ENCODE assay signal across 18 mouse cellular contexts in genomic region chr14:32533656-32534055, GRCm38 (mm10).
"Had no signal": no experiment of that assay in that cellular context is flagged by ENCODE, and none has a peak within 500 bp of the region (broad histone marks: within the 10 kb centered on the region; RNA-seq: fewer than 3 reads in every experiment).

No protein-coding gene starts in this region.

- H3K27me3 ChIP-seq: lung, embryonic 15.5 days; megakaryocyte, embryonic 14.5 days; midbrain, embryonic 13.5 days; midbrain, embryonic 15.5 days; neural tube, embryonic 13.5 days; neural tube, embryonic 15.5 days; stomach, embryonic 15.5 days had no signal

- H3K4me2 ChIP-seq: lung, embryonic 15.5 days; midbrain, embryonic 11.5 days; midbrain, embryonic 13.5 days; midbrain, embryonic 15.5 days; neural tube, embryonic 13.5 days; neural tube, embryonic 15.5 days; stomach, embryonic 15.5 days had no signal

- H3K27ac ChIP-seq: lung, embryonic 15.5 days; macrophage; midbrain, embryonic 13.5 days; midbrain, embryonic 15.5 days; neural tube, embryonic 13.5 days; neural tube, embryonic 15.5 days; stomach, embryonic 15.5 days; stomach, postnatal 0 days had no signal

- DNase-seq: liver, postnatal 0 days; lung, adult 2 months; lung, postnatal 14 days; lung, postnatal 36 days; right cerebral cortex, adult 18-20 months; right cerebral cortex, postnatal 25 days; right cerebral cortex, postnatal 4 days; thymus, postnatal 36 days had no signal

- H3K4me3 ChIP-seq: lung, embryonic 15.5 days; megakaryocyte, embryonic 14.5 days; midbrain, embryonic 13.5 days; midbrain, embryonic 15.5 days; neural tube, embryonic 13.5 days; neural tube, embryonic 15.5 days; stomach, embryonic 15.5 days had no signal
